Mouse (Mus musculus): ENCODE results near the gene Pi4ka.

Pi4ka gene

GRCm38 (mm10) chr16:17276164-17277151 lies 129.7 kb downstream of the Pi4ka start:
- peak; percentile 78 for DNase-seq (ENCODE audit: extremely low read depth, insufficient read length, low spot score)

DNA sequence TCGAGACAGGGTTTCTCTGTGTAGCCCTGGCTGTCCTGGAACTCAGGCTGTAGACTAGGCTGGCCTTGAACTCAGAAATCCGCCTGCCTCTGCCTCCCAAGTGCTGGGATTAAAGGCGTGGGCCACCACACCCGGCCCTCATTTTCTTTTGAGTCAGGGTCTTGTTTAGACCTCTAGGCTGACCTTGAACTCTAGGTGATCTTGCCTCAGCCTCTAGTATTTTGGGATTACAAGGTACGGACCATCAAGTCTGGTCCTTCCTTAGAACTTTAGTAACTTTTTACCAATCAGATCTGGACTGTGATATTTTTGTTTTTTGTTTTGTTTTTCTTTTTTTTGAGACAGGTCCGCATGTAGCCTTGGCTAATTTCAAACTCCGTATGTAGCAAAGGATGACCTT lies 130.4 kb downstream of the Pi4ka start, which contains the start of gene Tmem191c:
Tmem191c (plus strand) TSS at position 357 of the 400 bp plus-strand sequence.
- no peak for DNase-seq (ENCODE audit: extremely low read depth, insufficient read length, low spot score)

DNA sequence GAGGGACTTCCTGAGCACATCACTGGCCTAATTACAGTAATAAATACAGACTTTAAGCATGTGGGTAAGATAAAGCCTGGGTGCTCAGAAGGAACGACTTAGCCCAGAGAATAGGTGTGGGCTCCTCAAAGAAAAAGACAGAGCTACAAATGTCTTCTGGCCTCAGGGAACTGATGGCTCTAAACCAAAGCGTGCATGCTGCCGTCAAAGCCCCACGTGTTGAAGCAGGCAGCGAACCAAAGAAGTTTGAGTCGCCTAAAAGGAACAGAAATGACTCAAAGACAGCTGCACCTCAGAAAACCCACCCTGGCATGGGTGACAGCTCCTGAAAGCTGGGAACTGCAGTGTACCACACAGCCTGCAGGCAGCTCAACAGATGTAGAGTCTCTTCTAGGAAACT lies 134.3 kb downstream of the Pi4ka start:
- DNase-seq (ENCODE audit: extremely low read depth, insufficient read length, low spot score), result no peak

- no peak for DNase-seq (ENCODE audit: extremely low read depth, insufficient read length, low spot score)
These were observed 135.0 kb downstream of the Pi4ka start for GRCm38 (mm10) chr16:17271124-17271523.

DNA sequence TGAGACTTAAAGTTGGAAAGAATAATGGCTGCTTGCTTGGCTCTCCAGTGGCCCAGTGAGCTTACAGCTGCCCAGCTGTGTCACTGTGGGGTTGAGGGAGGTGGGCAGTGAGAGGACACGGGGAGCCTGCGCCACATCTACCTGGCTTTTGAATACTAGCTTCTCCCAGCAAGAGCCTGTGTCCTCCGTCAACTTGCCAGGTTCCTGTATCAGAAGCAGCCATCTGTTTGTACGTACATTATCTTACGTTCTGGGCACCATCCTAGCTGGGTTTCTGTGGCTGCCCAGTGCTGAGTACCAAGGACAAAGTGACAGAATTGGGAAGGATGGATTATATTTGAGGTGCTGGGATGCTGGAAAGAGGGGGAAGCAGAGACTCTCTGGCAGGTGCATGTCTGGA lies 136.2 kb downstream of the Pi4ka start:
- no peak for DNase-seq (ENCODE audit: extremely low read depth, insufficient read length, low spot score)

GRCm38 (mm10) chr16:17267937-17268336 lies 138.2 kb downstream of the Pi4ka start:
- DNase-seq (ENCODE audit: extremely low read depth, insufficient read length, low spot score), result no peak

DNA sequence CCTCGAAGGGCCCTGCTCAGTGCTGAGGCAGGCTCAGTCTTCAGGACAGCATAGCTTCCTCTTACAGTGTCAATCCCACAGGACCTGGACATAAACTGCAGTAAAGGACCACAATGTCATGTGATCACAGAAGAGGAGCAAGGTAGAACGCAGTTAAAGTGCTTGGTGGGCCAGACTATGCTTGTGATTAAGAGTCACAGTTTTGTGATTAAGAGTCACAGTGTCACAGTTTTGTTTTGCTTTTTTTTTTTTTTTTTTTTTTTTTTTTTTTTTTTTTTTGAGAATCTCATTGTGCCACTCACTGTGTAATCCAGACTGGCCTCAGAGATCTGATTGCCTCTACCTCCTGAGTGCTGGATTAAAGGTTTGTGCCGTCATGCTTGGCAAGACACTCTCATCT lies 140.0 kb downstream of the Pi4ka start:
- DNase-seq (ENCODE audit: extremely low read depth, insufficient read length, low spot score), result no peak

DNA sequence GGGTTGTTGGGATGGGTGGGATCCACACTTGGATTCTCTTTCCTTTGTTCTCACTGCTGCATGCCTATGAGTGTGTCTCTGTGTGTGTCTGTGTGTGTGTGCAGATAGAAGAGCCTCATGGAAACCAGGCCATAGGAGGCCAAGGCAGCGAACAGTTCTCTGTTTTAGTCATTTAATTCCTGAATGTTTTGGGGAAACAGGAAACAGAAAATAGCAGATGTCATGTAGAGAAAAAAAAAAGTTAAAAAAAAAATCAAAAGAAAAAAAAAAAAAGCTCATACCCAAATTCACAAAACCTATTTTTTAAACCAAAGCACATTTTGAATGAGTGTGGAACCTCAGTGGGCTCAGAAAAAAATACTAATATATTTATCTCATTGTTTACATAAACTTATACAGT lies 144.8 kb downstream of the Pi4ka start:
- DNase-seq (ENCODE audit: extremely low read depth, insufficient read length, low spot score), result no peak

GRCm38 (mm10) chr16:17258917-17259316 lies 147.2 kb downstream of the Pi4ka start:
- no peak for DNase-seq (ENCODE audit: extremely low read depth, insufficient read length, low spot score)

DNA sequence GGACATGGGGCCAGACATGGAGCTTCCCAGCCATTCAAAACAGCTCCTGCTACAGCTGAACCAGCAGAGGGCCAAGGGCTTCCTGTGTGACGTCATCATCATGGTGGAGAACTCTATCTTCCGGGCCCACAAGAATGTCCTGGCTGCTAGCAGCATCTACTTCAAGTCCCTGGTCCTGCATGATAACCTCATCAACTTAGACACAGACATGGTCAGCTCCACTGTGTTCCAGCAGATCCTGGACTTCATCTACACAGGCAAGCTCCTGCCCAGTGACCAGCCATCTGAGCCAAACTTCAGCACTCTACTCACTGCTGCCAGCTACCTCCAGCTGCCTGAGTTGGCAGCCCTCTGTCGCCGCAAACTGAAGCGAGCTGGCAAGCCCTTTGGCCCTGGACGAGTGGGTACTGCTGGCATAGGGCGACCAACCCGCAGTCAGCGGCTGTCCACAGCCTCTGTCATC lies 148.7 kb downstream of the Pi4ka start:
- no peak for DNase-seq (ENCODE audit: extremely low read depth, insufficient read length, low spot score)

DNA sequence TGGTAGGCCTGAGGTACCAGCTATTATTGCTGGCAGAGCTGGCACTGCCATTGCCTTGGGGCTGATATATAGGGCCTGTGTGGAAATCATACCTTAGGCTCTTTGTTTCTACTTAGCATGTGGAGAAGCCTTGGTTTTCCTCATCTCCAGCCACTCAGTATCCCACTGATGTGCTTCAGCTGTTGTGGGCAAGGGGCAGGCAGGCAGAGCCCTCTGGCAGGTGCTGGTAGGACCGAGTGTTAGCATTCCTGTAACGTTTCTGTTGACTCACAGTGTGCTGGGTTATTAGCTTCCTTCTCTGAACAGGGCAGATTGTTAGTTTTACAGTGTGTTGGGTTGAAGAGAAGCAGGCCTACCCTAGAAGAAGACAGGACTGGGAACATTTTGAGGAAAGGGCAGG lies 150.8 kb downstream of the Pi4ka start:
- DNase-seq (ENCODE audit: extremely low read depth, insufficient read length, low spot score), result no peak

- no peak for DNase-seq (ENCODE audit: extremely low read depth, insufficient read length, low spot score)
These were observed 152.0 kb downstream of the Pi4ka start for GRCm38 (mm10) chr16:17254005-17254597.

GRCm38 (mm10) chr16:17252841-17253240 lies 153.3 kb downstream of the Pi4ka start:
- no peak for DNase-seq (ENCODE audit: extremely low read depth, insufficient read length, low spot score)

DNA sequence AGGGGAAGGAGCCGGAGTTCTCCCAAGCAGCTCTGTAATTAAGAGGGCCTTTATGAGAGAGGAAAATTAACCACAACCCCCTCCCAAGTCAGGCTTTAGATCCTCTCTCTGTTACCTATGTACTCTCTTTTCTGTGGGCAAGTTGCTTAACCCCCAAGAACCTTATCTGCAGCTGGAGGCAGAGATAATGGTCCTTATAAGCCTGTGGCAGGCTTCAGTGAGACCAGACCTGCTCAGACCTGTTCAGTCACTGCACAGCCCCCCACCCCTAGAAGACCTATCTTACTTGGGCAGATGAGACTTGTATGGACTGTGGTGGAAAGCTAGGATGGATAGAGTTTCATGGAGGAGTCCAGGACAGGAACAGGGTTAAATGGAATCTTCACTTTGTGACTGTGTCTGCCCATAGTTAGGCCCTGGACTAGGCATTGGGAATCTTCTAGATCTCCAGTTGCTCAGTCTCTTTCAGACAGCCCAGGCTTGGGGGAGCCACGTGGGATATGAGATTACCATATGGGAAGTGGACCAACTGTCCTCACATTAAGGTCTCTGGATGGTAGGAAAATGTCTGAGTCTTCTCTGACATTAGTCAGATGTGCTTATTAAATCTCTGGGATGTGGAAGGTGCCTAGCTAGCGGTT lies 153.9 kb downstream of the Pi4ka start:
- DNase-seq (ENCODE audit: extremely low read depth, insufficient read length, low spot score), result no peak

DNA sequence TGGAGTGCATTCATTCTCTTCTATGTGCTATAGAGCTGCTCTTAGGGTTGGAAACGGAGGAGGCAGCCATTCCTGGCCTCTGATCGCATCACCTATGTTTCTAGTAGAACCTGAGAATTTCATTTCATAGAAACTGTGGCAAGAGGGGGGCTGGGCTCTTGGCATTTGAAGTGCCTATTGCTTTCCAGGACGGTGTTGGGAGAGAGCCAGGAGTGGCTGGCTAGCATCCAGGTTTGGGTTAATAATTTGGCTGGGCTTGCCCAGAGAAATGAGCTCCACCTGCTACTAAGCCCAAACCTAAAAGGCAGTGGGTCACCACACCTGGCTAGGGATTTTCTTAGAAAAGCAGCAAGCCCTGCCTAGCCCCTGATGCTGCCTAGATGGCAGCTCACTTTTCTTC lies 154.6 kb downstream of the Pi4ka start:
- no peak for DNase-seq (ENCODE audit: extremely low read depth, insufficient read length, low spot score)

- no peak for DNase-seq (ENCODE audit: extremely low read depth, insufficient read length, low spot score)
These were observed 157.0 kb downstream of the Pi4ka start for GRCm38 (mm10) chr16:17249135-17249534.

DNA sequence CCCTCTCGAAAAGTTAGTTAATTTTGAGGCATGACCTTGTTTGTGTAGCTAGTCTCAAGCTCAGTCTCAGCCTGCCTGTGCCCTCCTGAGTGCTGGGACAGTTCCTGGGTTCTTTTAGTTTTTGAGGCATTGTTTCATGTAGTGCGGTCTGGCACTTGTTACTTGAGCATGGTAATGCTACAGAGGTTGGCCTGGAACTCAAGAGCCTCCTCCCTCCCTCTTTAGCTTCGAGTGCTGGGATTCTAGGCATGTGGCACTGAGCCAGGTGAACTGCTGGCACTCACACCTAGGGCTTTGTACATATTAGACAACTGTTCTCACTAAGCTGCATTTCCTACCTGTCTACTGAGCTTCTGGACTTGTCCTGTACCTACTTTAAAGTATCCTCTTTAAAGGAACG lies 158.4 kb downstream of the Pi4ka start:
- no peak for DNase-seq (ENCODE audit: extremely low read depth, insufficient read length, low spot score)

DNA sequence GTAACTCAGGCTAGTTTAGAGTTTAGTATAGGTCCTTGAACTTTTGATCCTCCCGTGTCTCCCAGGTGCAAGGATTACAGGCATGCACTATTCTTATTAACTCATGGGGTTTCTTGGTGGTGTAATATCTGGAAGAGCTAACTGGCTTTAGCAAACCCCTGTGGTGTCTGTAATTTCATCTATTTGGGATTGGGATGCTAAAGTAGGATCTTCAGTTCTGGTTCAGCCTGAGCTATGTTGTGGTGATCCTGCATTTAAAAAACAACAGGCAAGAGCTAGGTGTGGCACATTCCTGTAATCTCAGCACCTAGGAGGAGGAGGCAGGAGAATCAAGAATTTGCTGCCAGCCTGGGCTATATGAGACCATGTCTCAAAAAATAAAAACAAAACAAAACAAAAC lies 161.1 kb downstream of the Pi4ka start:
- DNase-seq (ENCODE audit: extremely low read depth, insufficient read length, low spot score), result no peak

GRCm38 (mm10) chr16:17243731-17244130 lies 162.4 kb downstream of the Pi4ka start:
- no peak for DNase-seq (ENCODE audit: extremely low read depth, insufficient read length, low spot score)

- no peak for DNase-seq (ENCODE audit: extremely low read depth, insufficient read length, low spot score)
These were observed 166.7 kb downstream of the Pi4ka start for GRCm38 (mm10) chr16:17239409-17239808.

- DNase-seq (ENCODE audit: extremely low read depth, insufficient read length, low spot score), result no peak
These were observed 168.5 kb downstream of the Pi4ka start for GRCm38 (mm10) chr16:17237634-17238033.
